Mouse (Mus musculus): ENCODE data around the gene Plekhs1. TPM values are rescaled to one million over a fixed set of nuclear protein-coding genes. Genes with fewer than 3 reads are reported as not detected.
A peak's percentile ranks its signal among the peaks of the same experiment; 100 is the strongest.
"Not testable (repeated sequence)": the region's sequence is repeated elsewhere in the genome, so short reads cannot be mapped to it uniquely, and the experiment has no call there.

Gene Plekhs1
- polyA plus RNA-seq, 1 experiment from 2014 or later, result 1.0 TPM

- not testable (repeated sequence) for H3K4me2 ChIP-seq; H3K4me3 ChIP-seq (ENCODE audit: low read depth, low read length); DNase-seq; H3K27ac ChIP-seq (ENCODE audit: low read depth); H3K9ac ChIP-seq; ATAC-seq (ENCODE audit: insufficient read depth); H3K36me3 ChIP-seq (ENCODE audit: insufficient read depth); H3K9me3 ChIP-seq (ENCODE audit: low read depth, low read length); H3K27me3 ChIP-seq (ENCODE audit: insufficient read depth, low read length); H3K4me1 ChIP-seq (ENCODE audit: insufficient read depth)
- WGBS, result no CpG with 5 or more reads among the region's 11 CpGs
Observed at GRCm38 (mm10) chr19:56530529-56530928, 69.1 kb downstream of the Plekhs1 start.

- no peaks in the 10 kb centered on the region for H3K27me3 ChIP-seq (ENCODE audit: insufficient read depth, low read length)
- no peak overlapping the region for H3K27ac ChIP-seq (ENCODE audit: low read depth)
- no peak for TF ChIP-seq CTCF (IDR thresholded peaks at IDR 0.05; ENCODE audit: low read depth)
- no peak overlapping the region for H3K9ac ChIP-seq
- DNase-seq, result no peak
- ATAC-seq (ENCODE audit: insufficient read depth), result no peak
- WGBS, result 78% methylated on average over 12 of the region's 12 CpGs
- no peaks in the 10 kb centered on the region for H3K4me1 ChIP-seq (ENCODE audit: insufficient read depth)
- H3K4me2 ChIP-seq, result no peak overlapping the region
- no peak overlapping the region for H3K4me3 ChIP-seq (ENCODE audit: low read depth, low read length)
- H3K36me3 ChIP-seq (ENCODE audit: insufficient read depth), result peaks cover 15% of the 10 kb centered on the region; the same call in 1 of the 2 replicates
- H3K9me3 ChIP-seq (ENCODE audit: low read depth, low read length), result no peaks in the 10 kb centered on the region
Observed at GRCm38 (mm10) chr19:56531251-56531650, 69.8 kb downstream of the Plekhs1 start.

- no peak overlapping the region for H3K9ac ChIP-seq
- peaks cover 22% of the 10 kb centered on the region for H3K36me3 ChIP-seq (ENCODE audit: insufficient read depth)
- 68% methylated on average over 14 of the region's 14 CpGs for WGBS
- DNase-seq (peak; percentile 84), ATAC-seq (ENCODE audit: insufficient read depth) (peak; percentile 56; the same call in 1 of the 2 replicates)
- H3K9me3 ChIP-seq (ENCODE audit: low read depth, low read length), result no peaks in the 10 kb centered on the region
- H3K4me2 ChIP-seq, result no peak overlapping the region
- H3K4me1 ChIP-seq (ENCODE audit: insufficient read depth), result no peaks in the 10 kb centered on the region
- no peak for TF ChIP-seq CTCF (IDR thresholded peaks at IDR 0.05; ENCODE audit: low read depth)
- no peaks in the 10 kb centered on the region for H3K27me3 ChIP-seq (ENCODE audit: insufficient read depth, low read length)
- no peak overlapping the region for H3K4me3 ChIP-seq (ENCODE audit: low read depth, low read length)
- H3K27ac ChIP-seq (ENCODE audit: low read depth), result peak overlapping the region; percentile 65
Observed at GRCm38 (mm10) chr19:56533291-56534071, 72.0 kb downstream of the Plekhs1 start.

DNA sequence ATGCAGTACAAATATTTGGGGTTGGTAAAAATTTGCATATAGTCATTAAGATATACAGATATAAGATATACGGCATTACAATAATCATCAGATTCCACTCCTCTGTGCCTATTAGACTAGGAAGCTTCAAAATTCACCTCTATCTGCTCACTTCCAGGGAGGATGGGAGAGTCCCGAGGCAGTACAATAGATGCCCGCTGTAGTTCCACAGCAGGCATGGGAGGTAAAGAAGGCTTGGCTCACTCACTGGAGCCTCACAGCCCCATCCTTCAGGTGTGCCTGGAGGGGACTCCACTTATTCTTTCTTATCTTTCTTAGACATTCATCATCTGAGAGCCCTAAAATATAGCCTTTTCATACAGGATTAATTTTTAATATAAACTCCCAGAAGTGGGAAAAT is 72.9 kb downstream of the Plekhs1 start:
- DNase-seq (no peak), ATAC-seq (ENCODE audit: insufficient read depth) (no peak)
- H3K4me2 ChIP-seq, result no peak overlapping the region
- TF ChIP-seq CTCF (IDR thresholded peaks at IDR 0.05; ENCODE audit: low read depth), result no peak
- H3K9ac ChIP-seq, result no peak overlapping the region
- WGBS, result 83% methylated on average over 3 of the region's 3 CpGs
- H3K4me1 ChIP-seq (ENCODE audit: insufficient read depth), result no peaks in the 10 kb centered on the region
- H3K36me3 ChIP-seq (ENCODE audit: insufficient read depth), result peaks cover 23% of the 10 kb centered on the region
- H3K9me3 ChIP-seq (ENCODE audit: low read depth, low read length), result no peaks in the 10 kb centered on the region
- H3K4me3 ChIP-seq (ENCODE audit: low read depth, low read length), result no peak overlapping the region
- no peak overlapping the region for H3K27ac ChIP-seq (ENCODE audit: low read depth)
- H3K27me3 ChIP-seq (ENCODE audit: insufficient read depth, low read length), result no peaks in the 10 kb centered on the region

- Histone ChIP-seq H3K9ac (no peak overlapping the region), H3K27ac (ENCODE audit: low read depth) (no peak overlapping the region), H3K4me3 (ENCODE audit: low read depth, low read length) (no peak overlapping the region), H3K27me3 (ENCODE audit: insufficient read depth, low read length) (no peaks in the 10 kb centered on the region), H3K9me3 (ENCODE audit: low read depth, low read length) (no peaks in the 10 kb centered on the region), H3K36me3 (ENCODE audit: insufficient read depth) (peaks cover 24% of the 10 kb centered on the region), H3K4me1 (ENCODE audit: insufficient read depth) (no peaks in the 10 kb centered on the region), H3K4me2 (no peak overlapping the region)
- DNase-seq, result peak; percentile 60
- no peak for TF ChIP-seq CTCF (IDR thresholded peaks at IDR 0.05; ENCODE audit: low read depth)
- ATAC-seq (ENCODE audit: insufficient read depth), result no peak
- 58% methylated on average over 9 of the region's 9 CpGs for WGBS
Observed at GRCm38 (mm10) chr19:56535064-56535463, 73.6 kb downstream of the Plekhs1 start.

GRCm38 (mm10) chr19:56535765-56536164 is 74.3 kb downstream of the Plekhs1 start:
- Histone ChIP-seq H3K27me3 (ENCODE audit: insufficient read depth, low read length) (no peaks in the 10 kb centered on the region), H3K4me1 (ENCODE audit: insufficient read depth) (no peaks in the 10 kb centered on the region), H3K4me3 (ENCODE audit: low read depth, low read length) (no peak overlapping the region), H3K4me2 (no peak overlapping the region), H3K36me3 (ENCODE audit: insufficient read depth) (peaks cover 28% of the 10 kb centered on the region), H3K9ac (no peak overlapping the region), H3K9me3 (ENCODE audit: low read depth, low read length) (no peaks in the 10 kb centered on the region), H3K27ac (ENCODE audit: low read depth) (no peak overlapping the region)
- DNase-seq (no peak), ATAC-seq (ENCODE audit: insufficient read depth) (no peak)
- 79% methylated on average over 9 of the region's 9 CpGs for WGBS
- no peak for TF ChIP-seq CTCF (IDR thresholded peaks at IDR 0.05; ENCODE audit: low read depth)

Other genes with a start within 250 kb of the Plekhs1 start
- 2.8 and 3.1 TPM in 2 replicates for gene Habp2, start 174.5 kb upstream of the Plekhs1 start, polyA plus RNA-seq (2014; fragmentation: Nextera tagmentation; extraction: Ambion mirVana)
- gene Nrap, start 71.6 kb upstream of the Plekhs1 start, polyA plus RNA-seq (2014; fragmentation: Nextera tagmentation; extraction: Ambion mirVana), result 0.18 and 0.32 TPM in 2 replicates
- gene Casp7, start 64.5 kb upstream of the Plekhs1 start, polyA plus RNA-seq (2014; fragmentation: Nextera tagmentation; extraction: Ambion mirVana), result 30.7 and 32.1 TPM in 2 replicates
- gene Dclre1a, start 86.6 kb downstream of the Plekhs1 start, polyA plus RNA-seq (2014; fragmentation: Nextera tagmentation; extraction: Ambion mirVana), result 17.7 and 20.2 TPM in 2 replicates
- gene Nhlrc2, start 86.6 kb downstream of the Plekhs1 start, polyA plus RNA-seq (2014; fragmentation: Nextera tagmentation; extraction: Ambion mirVana), result 21.1 and 21.4 TPM in 2 replicates